Mouse (Mus musculus): ENCODE results near the gene Gfod1.

DNA sequence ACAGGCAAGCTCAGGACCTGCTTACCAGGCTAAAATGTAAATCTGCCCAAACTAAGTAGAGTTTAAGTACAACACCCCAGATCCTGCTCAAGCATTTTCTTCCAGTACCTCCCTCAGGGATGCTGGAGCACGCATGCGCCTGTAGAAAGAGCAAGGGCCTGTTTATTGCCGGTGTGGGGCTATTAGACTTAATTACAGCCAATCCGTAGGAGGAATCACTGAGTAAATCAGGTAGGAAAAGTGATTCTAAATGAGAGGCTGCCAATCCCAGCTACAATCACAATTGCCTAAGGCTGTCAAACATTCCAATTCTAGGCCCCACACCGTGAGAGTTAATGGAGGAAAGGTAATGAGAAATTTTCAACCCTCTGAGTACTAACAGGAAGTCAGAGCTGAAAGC is 145.7 kb downstream of the Gfod1 start:
- TF ChIP-seq CTCF (conservative IDR thresholded peaks at IDR 0.05; ENCODE audit: low read length), result no peak
- TF ChIP-seq POU5F1 (IDR thresholded peaks at IDR 0.05; ENCODE audit: borderline replicate concordance, low read length), result no peak
- TF ChIP-seq NANOG (IDR thresholded peaks at IDR 0.05; ENCODE audit: borderline replicate concordance, low read length), result no peak
